Mouse (Mus musculus): ENCODE measurements at regions not wholly inside any gene's neighbourhood (a gene's known extent, or its start where the extent isn't known, plus 50 kb on each side); places are given as distances from the start of the nearest gene placed in this dataset.

GRCm38 (mm10) chr11:112050362-112050761 lies 731.7 kb upstream of the Sox9 start:
- intact Hi-C loops (cut with DNase I) = no loop called here
- DNase-seq = no peak

GRCm38 (mm10) chr11:112055591-112055990 lies 726.4 kb upstream of the Sox9 start:
- no peak for DNase-seq
- intact Hi-C loops (cut with DNase I) = no loop called here

GRCm38 (mm10) chr11:112067176-112067575 lies 714.8 kb upstream of the Sox9 start:
- intact Hi-C loops (cut with DNase I) = no loop called here
- no peak for DNase-seq

- intact Hi-C loops (cut with DNase I) = no loop called here
- DNase-seq = no peak
These were observed 713.2 kb upstream of the Sox9 start for GRCm38 (mm10) chr11:112068821-112069220.

- no peak for DNase-seq
- intact Hi-C loops (cut with DNase I) = no loop called here
These were observed 710.5 kb upstream of the Sox9 start for GRCm38 (mm10) chr11:112071571-112071970.

- intact Hi-C loops (cut with DNase I) = no loop called here
- no peak for DNase-seq
These were observed 700.6 kb upstream of the Sox9 start for GRCm38 (mm10) chr11:112081386-112081785.

- DNase-seq = no peak
- intact Hi-C loops (cut with DNase I) = no loop called here
These were observed 699.0 kb upstream of the Sox9 start for GRCm38 (mm10) chr11:112083019-112083418.

GRCm38 (mm10) chr11:112092168-112092567 lies 689.9 kb upstream of the Sox9 start:
- intact Hi-C loops (cut with DNase I) = no loop called here

GRCm38 (mm10) chr11:112095009-112095408 lies 687.0 kb upstream of the Sox9 start:
- no peak for DNase-seq
- intact Hi-C loops (cut with DNase I) = no loop called here

More at GRCm38 (mm10) chr11:112092168-112092567, 689.9 kb upstream of the Sox9 start:
- no peak for DNase-seq

- intact Hi-C loops (cut with DNase I) = no loop called here
- no peak for DNase-seq
These were observed 683.9 kb upstream of the Sox9 start for GRCm38 (mm10) chr11:112098161-112098560.

GRCm38 (mm10) chr11:112103252-112103651 lies 678.8 kb upstream of the Sox9 start:
- DNase-seq = no peak
- intact Hi-C loops (cut with DNase I) = loop anchor here (10.0 kb wide), 1 partner anchor 568 kb away; no protein-coding TSS in a partner anchor

- no peak for DNase-seq
These were observed 675.1 kb upstream of the Sox9 start for GRCm38 (mm10) chr11:112106891-112107290.

GRCm38 (mm10) chr11:112107314-112107713 lies 674.7 kb upstream of the Sox9 start:
- no peak for DNase-seq
- intact Hi-C loops (cut with DNase I) = loop anchor here (10.0 kb wide), 1 partner anchor 573 kb away; no protein-coding TSS in a partner anchor

More at GRCm38 (mm10) chr11:112106891-112107290, 675.1 kb upstream of the Sox9 start:
- intact Hi-C loops (cut with DNase I) = loop anchor here (10.0 kb wide), 1 partner anchor 572 kb away; no protein-coding TSS in a partner anchor

GRCm38 (mm10) chr11:112121026-112121425 lies 661.0 kb upstream of the Sox9 start:
- DNase-seq = no peak
- intact Hi-C loops (cut with DNase I) = no loop called here

GRCm38 (mm10) chr11:112121831-112122230 lies 660.2 kb upstream of the Sox9 start:
- no peak for DNase-seq

GRCm38 (mm10) chr11:112125249-112125933 lies 656.6 kb upstream of the Sox9 start:
- intact Hi-C loops (cut with DNase I) = no loop called here
- no peak for DNase-seq

More at GRCm38 (mm10) chr11:112121831-112122230, 660.2 kb upstream of the Sox9 start:
- intact Hi-C loops (cut with DNase I) = no loop called here

- DNase-seq = no peak
- intact Hi-C loops (cut with DNase I) = no loop called here
These were observed 651.9 kb upstream of the Sox9 start for GRCm38 (mm10) chr11:112130090-112130489.

- intact Hi-C loops (cut with DNase I) = no loop called here
- DNase-seq = no peak
These were observed 644.5 kb upstream of the Sox9 start for GRCm38 (mm10) chr11:112137401-112138020.

- DNase-seq = no peak
- intact Hi-C loops (cut with DNase I) = no loop called here
These were observed 642.0 kb upstream of the Sox9 start for GRCm38 (mm10) chr11:112140058-112140457.

GRCm38 (mm10) chr11:112140495-112140894 lies 641.5 kb upstream of the Sox9 start:
- intact Hi-C loops (cut with DNase I) = no loop called here

GRCm38 (mm10) chr11:112140912-112141311 lies 641.1 kb upstream of the Sox9 start:
- DNase-seq = no peak
- intact Hi-C loops (cut with DNase I) = no loop called here

More at GRCm38 (mm10) chr11:112140495-112140894, 641.5 kb upstream of the Sox9 start:
- no peak for DNase-seq

- DNase-seq = no peak
- intact Hi-C loops (cut with DNase I) = no loop called here
These were observed 630.0 kb upstream of the Sox9 start for GRCm38 (mm10) chr11:112152051-112152450.
